Mouse (Mus musculus): ENCODE results near the gene Tuba8. TPM values are rescaled to one million over a fixed set of nuclear protein-coding genes. Genes with fewer than 3 reads are reported as not detected.

The Tuba8 gene
- total and polyA plus RNA-seq, 2 experiments from 2014 or later: 0.86 to 1.2 TPM

- ATAC-seq: peak; percentile 51
- no peaks in the 10 kb centered on the region for H3K27me3 ChIP-seq (ENCODE audit: insufficient read depth, low read length)
- TF ChIP-seq CTCF (IDR thresholded peaks at IDR 0.05; ENCODE audit: low read depth): no peak
- H3K9me3 ChIP-seq (ENCODE audit: low read length): no peaks in the 10 kb centered on the region
- no peak overlapping the region for H3K4me2 ChIP-seq (ENCODE audit: low read depth)
- peak; percentile 29 for DNase-seq
- no peak overlapping the region for H3K4me3 ChIP-seq (ENCODE audit: low read depth, low read length)
- H3K9ac ChIP-seq: no peak overlapping the region
- 0 out of 2 replicates have a peak overlapping the region, but pooled peaks have one; percentile 9 for H3K27ac ChIP-seq (ENCODE audit: low read depth, low read length)
- WGBS: 48% methylated on average over 14 of the region's 14 CpGs
- H3K36me3 ChIP-seq (ENCODE audit: insufficient read depth): no peaks in the 10 kb centered on the region
- H3K4me1 ChIP-seq (ENCODE audit: insufficient read depth): no peaks in the 10 kb centered on the region
Measured at GRCm38 (mm10) chr6:121176011-121176730, 34.3 kb upstream of the Tuba8 start.

DNA sequence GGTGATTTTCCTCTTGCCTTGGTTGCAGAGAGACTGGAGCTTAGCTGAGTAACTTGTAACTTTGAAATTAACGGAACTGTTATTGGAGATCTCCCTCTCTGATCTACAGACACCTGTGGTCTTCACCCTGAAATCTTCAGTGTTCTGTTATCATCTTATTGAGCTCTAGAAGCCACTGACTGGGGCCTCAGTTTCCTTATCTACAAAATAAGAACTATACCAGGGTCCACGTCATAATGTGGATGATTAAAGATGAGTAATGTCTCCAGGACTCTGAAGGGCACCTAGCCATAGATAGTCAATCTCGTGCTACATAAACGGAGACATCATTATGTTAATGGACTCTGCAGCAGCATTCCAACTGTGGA is 33.8 kb upstream of the Tuba8 start:
- no peaks in the 10 kb centered on the region for H3K4me1 ChIP-seq (ENCODE audit: insufficient read depth)
- H3K4me2 ChIP-seq (ENCODE audit: low read depth): no peak overlapping the region
- 80% methylated on average over 4 of the region's 4 CpGs for WGBS
- TF ChIP-seq CTCF (IDR thresholded peaks at IDR 0.05; ENCODE audit: low read depth): no peak
- no peaks in the 10 kb centered on the region for H3K9me3 ChIP-seq (ENCODE audit: low read length)
- no peaks in the 10 kb centered on the region for H3K36me3 ChIP-seq (ENCODE audit: insufficient read depth)
- no peak overlapping the region for H3K27ac ChIP-seq (ENCODE audit: low read depth, low read length)
- no peaks in the 10 kb centered on the region for H3K27me3 ChIP-seq (ENCODE audit: insufficient read depth, low read length)
- H3K4me3 ChIP-seq (ENCODE audit: low read depth, low read length): no peak overlapping the region
- ATAC-seq (no peak), DNase-seq (no peak)
- no peak overlapping the region for H3K9ac ChIP-seq

DNA sequence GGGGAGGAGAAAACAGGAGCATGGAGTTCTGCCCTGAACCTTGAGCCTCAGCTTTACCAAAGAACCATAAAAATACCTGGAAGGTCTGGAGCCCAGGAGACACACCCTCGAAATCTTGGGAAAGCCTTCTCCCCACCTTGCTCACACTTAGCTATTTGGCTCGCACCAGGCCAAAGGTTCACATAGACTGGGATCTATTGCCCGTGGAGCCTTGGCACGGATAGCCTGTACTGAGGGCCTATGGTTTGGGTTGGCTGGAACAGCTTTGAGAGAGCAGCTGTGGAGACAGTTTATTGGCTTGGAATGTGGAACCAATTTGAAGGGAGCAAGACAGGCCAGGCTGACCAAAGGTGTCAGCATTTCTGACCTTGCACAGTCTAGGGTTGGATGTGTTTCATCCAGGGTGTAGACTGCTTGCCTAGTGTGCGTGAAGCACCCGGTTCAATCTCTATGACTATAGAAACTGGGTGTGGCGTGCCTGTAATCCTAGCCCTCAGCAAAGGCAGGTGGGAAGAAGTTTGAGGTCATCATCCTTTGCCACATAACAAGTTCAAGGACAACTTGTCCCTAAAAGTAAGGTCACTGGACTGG is 33.3 kb upstream of the Tuba8 start:
- no peak for ATAC-seq

GRCm38 (mm10) chr6:121178700-121179358 is 31.7 kb upstream of the Tuba8 start:
- Histone ChIP-seq H3K36me3 (ENCODE audit: insufficient read depth) (no peaks in the 10 kb centered on the region), H3K9me3 (ENCODE audit: low read length) (no peaks in the 10 kb centered on the region), H3K27ac (ENCODE audit: low read depth, low read length) (peak overlapping the region; percentile 16; the same call in 1 of the 2 replicates), H3K4me2 (ENCODE audit: low read depth) (no peak overlapping the region), H3K4me1 (ENCODE audit: insufficient read depth) (no peaks in the 10 kb centered on the region), H3K27me3 (ENCODE audit: insufficient read depth, low read length) (no peaks in the 10 kb centered on the region), H3K9ac (no peak overlapping the region), H3K4me3 (ENCODE audit: low read depth, low read length) (no peak overlapping the region)
- DNase-seq (peak; percentile 92), ATAC-seq (peak; percentile 19)
- TF ChIP-seq CTCF (IDR thresholded peaks at IDR 0.05; ENCODE audit: low read depth): peak; percentile 77
- WGBS: 50% methylated on average over 7 of the region's 7 CpGs

More for the DNA sequence above, 33.3 kb upstream of the Tuba8 start:
- WGBS: 88% methylated on average over 7 of the region's 7 CpGs
- no peaks in the 10 kb centered on the region for H3K4me1 ChIP-seq (ENCODE audit: insufficient read depth)
- no peak overlapping the region for H3K9ac ChIP-seq
- H3K27me3 ChIP-seq (ENCODE audit: insufficient read depth, low read length): no peaks in the 10 kb centered on the region
- no peaks in the 10 kb centered on the region for H3K36me3 ChIP-seq (ENCODE audit: insufficient read depth)
- H3K9me3 ChIP-seq (ENCODE audit: low read length): no peaks in the 10 kb centered on the region
- TF ChIP-seq CTCF (IDR thresholded peaks at IDR 0.05; ENCODE audit: low read depth): no peak
- H3K27ac ChIP-seq (ENCODE audit: low read depth, low read length): no peak overlapping the region
- H3K4me3 ChIP-seq (ENCODE audit: low read depth, low read length): no peak overlapping the region
- no peak for DNase-seq
- H3K4me2 ChIP-seq (ENCODE audit: low read depth): no peak overlapping the region

GRCm38 (mm10) chr6:121179846-121180245 is 30.6 kb upstream of the Tuba8 start:
- H3K4me1 ChIP-seq (ENCODE audit: insufficient read depth): 0 out of 2 replicates have a peak, but pooled peaks cover 1% of the 10 kb centered on the region
- DNase-seq (no peak), ATAC-seq (no peak)
- no peaks in the 10 kb centered on the region for H3K27me3 ChIP-seq (ENCODE audit: insufficient read depth, low read length)
- H3K4me3 ChIP-seq (ENCODE audit: low read depth, low read length): no peak overlapping the region
- no peaks in the 10 kb centered on the region for H3K9me3 ChIP-seq (ENCODE audit: low read length)
- no peak overlapping the region for H3K27ac ChIP-seq (ENCODE audit: low read depth, low read length)
- TF ChIP-seq CTCF (IDR thresholded peaks at IDR 0.05; ENCODE audit: low read depth): 0 out of 2 replicates have a peak, but pooled peaks have one; percentile 3
- no peak overlapping the region for H3K4me2 ChIP-seq (ENCODE audit: low read depth)
- WGBS: 66% methylated on average over 7 of the region's 7 CpGs
- H3K36me3 ChIP-seq (ENCODE audit: insufficient read depth): no peaks in the 10 kb centered on the region
- no peak overlapping the region for H3K9ac ChIP-seq

- 2% methylated on average over 32 of the region's 32 CpGs for WGBS
- Histone ChIP-seq H3K9me3 (ENCODE audit: low read length) (no peaks in the 10 kb centered on the region), H3K27ac (ENCODE audit: low read depth, low read length) (peak within 1 kb of the TSS; percentile 90), H3K9ac (peak within 1 kb of the TSS; percentile 68), H3K27me3 (ENCODE audit: insufficient read depth, low read length) (no peaks in the 10 kb centered on the region), H3K4me3 (ENCODE audit: low read depth, low read length) (peak within 1 kb of the TSS; percentile 73), H3K36me3 (ENCODE audit: insufficient read depth) (peaks cover 9% of the 10 kb centered on the region), H3K4me2 (ENCODE audit: low read depth) (peak within 1 kb of the TSS; percentile 88), H3K4me1 (ENCODE audit: insufficient read depth) (peaks cover 11% of the 10 kb centered on the region)
- TF ChIP-seq CTCF (IDR thresholded peaks at IDR 0.05; ENCODE audit: low read depth): no peak
- DNase-seq (peak; percentile 96), ATAC-seq (peak; percentile 94)
Measured at GRCm38 (mm10) chr6:121183414-121184173, 26.9 kb upstream of the Tuba8 start, which contains the start of gene Pex26. Gene Pex26, plus strand, starts transcription at chr6:121183667.

All from forebrain, postnatal 0 days (tissue).